33 mouse cellular contexts compared by ENCODE assay signal in genomic region chr6:81972595-81972994, GRCm38 (mm10).
"Had no signal": no experiment of that assay in that cellular context is flagged by ENCODE, and none has a peak within 500 bp of the region (broad histone marks: within the 10 kb centered on the region; RNA-seq: fewer than 3 reads in every experiment).

No protein-coding gene starts in this region.

- H3K36me3 ChIP-seq: heart, embryonic 10.5 days; heart, embryonic 12.5 days; heart, embryonic 13.5 days; heart, embryonic 15.5 days; hindbrain, embryonic 10.5 days; hindbrain, embryonic 12.5 days; hindbrain, embryonic 13.5 days; hindbrain, embryonic 15.5 days; intestine, embryonic 15.5 days had no signal

- H3K27me3 ChIP-seq: heart, embryonic 13.5 days; heart, embryonic 15.5 days; hindbrain, embryonic 12.5 days; hindbrain, embryonic 13.5 days; hindbrain, embryonic 15.5 days; intestine, embryonic 15.5 days had no signal

- H3K4me2 ChIP-seq: heart, embryonic 11.5 days; heart, embryonic 12.5 days; heart, embryonic 13.5 days; heart, embryonic 15.5 days; hindbrain, embryonic 12.5 days; hindbrain, embryonic 13.5 days; hindbrain, embryonic 14.5 days; hindbrain, embryonic 15.5 days; intestine, embryonic 15.5 days had no signal

- H3K4me3 ChIP-seq: heart, adult 2 months; heart, embryonic 10.5 days; heart, embryonic 12.5 days; heart, embryonic 13.5 days; heart, embryonic 15.5 days; hindbrain, embryonic 10.5 days; hindbrain, embryonic 12.5 days; hindbrain, embryonic 13.5 days; hindbrain, embryonic 15.5 days; intestine, embryonic 15.5 days; layer of hippocampus, adult 2 months; left cerebral cortex, adult 2 months had no signal

- ATAC-seq: hindbrain, embryonic 16.5 days; hindbrain, postnatal 0 days; inflammation-experienced regulatory T-cells, adult 6 months; intestine, embryonic 15.5 days; intestine, embryonic 16.5 days; intestine, postnatal 0 days had no signal

- H3K9ac ChIP-seq: heart, embryonic 12.5 days; heart, embryonic 13.5 days; heart, embryonic 15.5 days; hindbrain, embryonic 12.5 days; hindbrain, embryonic 13.5 days; hindbrain, embryonic 14.5 days; hindbrain, embryonic 15.5 days; intestine, embryonic 15.5 days had no signal

- H3K27ac ChIP-seq: heart, adult 2 months; heart, embryonic 10.5 days; heart, embryonic 13.5 days; heart, embryonic 15.5 days; hindbrain, embryonic 10.5 days; hindbrain, embryonic 12.5 days; hindbrain, embryonic 13.5 days; hindbrain, embryonic 14.5 days; hindbrain, embryonic 15.5 days; hindbrain, postnatal 0 days; intestine, embryonic 15.5 days; kidney, postnatal 0 days; layer of hippocampus, adult 2 months; left cerebral cortex, adult 2 months had no signal

- DNase-seq: heart, adult 2 months; heart, postnatal 10 days; heart, postnatal 14 days; heart, postnatal 36 days; heart, postnatal 4 days; kidney, adult 11 months; kidney, adult 18-20 months; kidney, adult 8-10 months; kidney, adult 9 months; kidney, postnatal 10 days; kidney, postnatal 14 days; kidney, postnatal 36 days; layer of hippocampus, adult 9-11 months; layer of hippocampus, postnatal 36 days had no signal

- H3K4me1 ChIP-seq: heart, embryonic 10.5 days; heart, embryonic 12.5 days; heart, embryonic 13.5 days; heart, embryonic 15.5 days; hindbrain, embryonic 10.5 days; hindbrain, embryonic 12.5 days; hindbrain, embryonic 13.5 days; hindbrain, embryonic 15.5 days; intestine, embryonic 15.5 days had no signal

- H3K9me3 ChIP-seq: heart, embryonic 10.5 days; heart, embryonic 12.5 days; heart, embryonic 13.5 days; heart, embryonic 15.5 days; hindbrain, embryonic 10.5 days; hindbrain, embryonic 12.5 days; hindbrain, embryonic 13.5 days; hindbrain, embryonic 15.5 days; intestine, embryonic 15.5 days had no signal
